Mouse (Mus musculus) layer of hippocampus, adult 6 months (tissue): ENCODE measurements around the gene Nol12. TPM values are rescaled to one million over a fixed set of nuclear protein-coding genes. Genes with fewer than 3 reads are reported as not detected.

Experiments
- long read RNA-seq, 2 experiments: library from polyadenylated mRNA; unstranded; transcript quantifications; one replicate each; pipeline ENCODE4 v2.0.0; 2019 to 2020
- microRNA-seq: library from miRNA; unstranded; fragments of <30 nt; microRNA quantifications from one replicate; pipeline ENCODE4 v1.2.0, GENCODE M21; 2020
- polyA plus RNA-seq: library from polyadenylated mRNA; unstranded; fragments of <200 nt; fragmentation: Nextera tagmentation; gene quantifications from 2 replicates; pipeline ENCODE4 v1.2.3, GENCODE M21; 2021

Nol12 gene
- polyA plus RNA-seq = 43.1 and 48.4 TPM in 2 replicates
- long read RNA-seq, experiment 1, transcript Nol12-203 (6 exons, 3,721 nt) = major isoform, 29 of 50 reads
- long read RNA-seq, experiment 1, partial matches to known transcripts = 1 of 50 reads
- long read RNA-seq, experiment 1, other reads (novel, unspliced or antisense) = 20 of 50 reads
- long read RNA-seq, experiment 2, transcript Nol12-203 (6 exons, 3,721 nt) = major isoform, 10 of 27 reads
- long read RNA-seq, experiment 2, partial matches to known transcripts = 1 of 27 reads
- long read RNA-seq, experiment 2, other reads (novel, unspliced or antisense) = 16 of 27 reads

DNA sequence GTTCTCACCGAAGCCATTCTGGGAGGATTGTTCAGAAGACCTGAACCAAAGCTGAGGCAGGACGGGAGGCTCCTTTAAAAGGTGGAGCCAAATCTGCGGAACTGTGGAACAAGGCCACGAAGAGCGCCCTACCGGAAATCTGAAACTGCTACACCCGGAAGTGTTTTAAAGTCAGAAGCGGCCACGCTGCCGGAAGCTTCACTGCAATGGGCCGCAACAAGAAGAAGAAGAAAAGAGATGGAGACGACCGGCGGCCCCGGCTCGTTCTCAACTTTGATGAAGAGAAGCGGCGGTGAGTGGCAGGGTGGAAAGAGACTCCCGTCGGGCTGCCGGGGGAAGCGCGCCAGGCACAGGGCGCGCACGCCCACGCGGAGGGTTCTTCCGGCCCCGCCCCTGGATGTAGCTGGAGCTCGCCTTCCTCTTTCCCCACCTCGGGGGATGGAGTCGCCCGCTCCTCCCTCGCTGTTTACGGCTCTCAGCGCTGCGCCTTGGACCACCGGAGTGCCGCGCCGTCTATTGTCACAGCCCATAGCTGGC lies at the start of gene Nol12:
Gene Nol12, plus strand, starts transcription at position 150 of the 537 bp plus-strand sequence.

DNA sequence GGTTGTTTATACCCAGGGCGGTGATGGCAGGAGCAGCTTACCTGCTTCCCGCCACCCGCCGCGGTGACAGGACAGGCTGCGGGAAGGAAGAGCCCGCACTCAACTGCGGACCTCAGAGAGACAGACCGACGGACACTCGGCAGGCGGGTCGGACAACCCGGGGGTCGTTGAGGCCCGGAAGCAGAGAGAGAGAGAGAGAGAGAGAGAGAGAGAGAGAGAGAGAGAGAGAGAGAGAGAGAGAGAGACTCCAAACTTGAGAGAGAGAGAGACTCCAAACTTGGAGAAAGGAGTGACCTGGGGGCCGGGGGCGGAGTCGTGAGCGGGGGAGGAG lies 35.4 kb upstream of the Nol12 start, which contains the start of gene Gm49510:
Gene Gm49510, plus strand, starts transcription at position 259 of the 331 bp plus-strand sequence.

DNA sequence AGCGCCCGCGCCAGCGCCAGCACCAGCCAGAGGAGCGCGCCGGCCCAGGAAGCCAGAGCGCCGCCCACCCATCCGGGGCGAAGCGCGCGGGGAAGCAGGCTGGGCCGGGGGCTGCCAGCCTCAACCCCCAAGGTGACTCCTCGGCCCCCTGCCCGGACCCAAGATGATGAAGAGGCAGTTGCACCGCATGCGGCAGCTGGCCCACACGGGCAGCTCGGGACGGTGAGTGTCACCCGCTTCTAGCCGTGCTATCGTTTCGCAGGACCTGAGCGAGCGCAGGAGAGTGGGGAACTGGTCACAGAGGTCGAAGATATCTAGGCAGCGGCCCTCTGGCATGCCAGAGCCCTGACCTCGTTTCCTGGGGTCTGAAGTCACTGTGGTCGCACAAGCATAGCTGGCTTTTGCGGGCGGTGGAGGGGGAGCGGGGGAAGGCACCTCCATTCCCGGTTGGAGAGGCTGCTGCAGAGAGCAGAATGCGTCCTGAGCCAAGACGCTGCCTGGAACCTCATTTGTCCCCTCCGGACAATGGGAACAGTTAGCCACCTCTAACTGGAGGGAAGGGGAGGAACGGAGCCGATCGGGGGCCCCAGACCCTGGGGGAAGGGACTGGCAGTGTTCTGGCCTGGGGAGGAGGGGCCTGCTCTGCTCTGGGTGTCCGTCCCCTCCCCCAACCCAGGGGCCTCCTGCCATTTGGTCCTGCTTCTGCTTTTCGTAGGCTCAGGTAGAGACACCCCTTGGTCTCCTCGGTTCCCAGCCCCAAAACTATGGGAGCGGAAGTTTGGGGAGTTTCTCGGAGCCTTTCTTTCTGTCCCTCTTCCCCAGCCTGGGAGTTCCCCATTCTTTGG lies 34.8 kb upstream of the Nol12 start, which contains the start of gene Sh3bp1:
Gene Sh3bp1, plus strand, starts transcription at position 29 of the 845 bp plus-strand sequence.

DNA sequence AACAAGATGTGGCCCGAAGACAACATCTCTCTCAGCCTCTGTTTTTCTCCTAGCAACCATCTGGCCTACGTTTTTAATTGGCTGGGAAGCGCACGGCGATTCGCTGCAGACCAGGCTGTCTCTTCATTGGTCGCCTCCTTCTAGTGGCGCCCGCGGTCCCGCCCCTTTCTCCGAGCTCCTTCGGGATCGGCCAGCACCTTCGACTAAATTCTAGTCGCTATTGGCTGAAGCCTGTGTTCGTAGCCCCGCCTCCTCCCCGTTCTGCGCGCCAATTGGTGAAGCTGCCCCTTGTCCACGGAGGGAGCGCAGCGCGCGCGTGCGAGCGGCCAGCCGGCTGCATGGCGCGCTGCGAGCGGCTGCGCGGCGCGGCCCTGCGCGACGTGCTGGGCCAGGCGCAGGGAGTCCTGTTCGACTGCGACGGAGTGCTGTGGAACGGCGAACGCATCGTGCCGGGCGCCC lies 21.1 kb upstream of the Nol12 start, which contains the start of gene Pdxp:
Gene Pdxp, plus strand, starts transcription at position 288 of the 459 bp plus-strand sequence.

DNA sequence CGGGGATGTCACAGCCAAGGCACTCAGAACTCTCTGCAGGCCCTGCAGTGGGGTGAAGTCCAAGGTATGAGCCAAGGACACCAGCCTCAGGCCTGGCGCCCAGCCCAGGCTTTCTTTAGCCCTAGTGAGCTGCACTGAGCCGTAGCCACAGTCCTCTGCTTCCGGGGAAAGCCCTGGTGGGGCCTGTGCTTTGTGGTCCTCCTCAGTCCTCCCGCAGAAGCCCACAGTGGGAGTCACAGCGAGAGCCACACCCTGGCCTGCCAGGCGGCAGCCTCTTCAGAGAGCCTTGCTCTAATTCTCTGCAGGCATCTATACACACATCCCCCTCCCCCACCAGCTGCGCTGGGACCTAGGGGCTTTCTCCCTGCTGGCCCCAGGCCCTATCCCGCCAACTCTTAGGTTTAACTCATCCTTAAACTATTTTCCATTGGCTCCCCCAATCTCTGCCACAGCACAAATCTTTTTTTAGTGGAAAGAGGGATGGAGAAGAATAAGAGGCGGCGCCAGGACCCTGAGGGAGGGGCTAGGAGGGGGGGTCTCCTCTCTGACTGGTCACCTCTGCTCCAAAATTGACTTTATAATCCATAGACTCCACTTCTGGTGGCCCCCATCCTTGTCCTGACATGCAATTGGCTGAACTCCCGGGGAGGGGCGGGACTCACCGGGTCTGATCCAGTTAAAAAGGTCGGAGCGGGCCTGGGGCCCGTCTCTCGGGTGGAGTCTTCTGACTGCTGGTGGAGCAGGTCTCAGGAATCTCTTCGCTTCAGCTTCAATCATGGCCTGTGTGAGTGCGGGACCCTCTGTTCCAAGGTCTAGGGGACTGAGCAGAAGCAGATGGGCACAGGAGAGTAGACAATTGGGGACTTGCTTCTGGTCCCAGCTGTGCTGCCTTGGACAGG lies 8.5 kb upstream of the Nol12 start, which contains the start of gene Lgals1:
Gene Lgals1, plus strand, starts transcription at position 705 of the 899 bp plus-strand sequence.

DNA sequence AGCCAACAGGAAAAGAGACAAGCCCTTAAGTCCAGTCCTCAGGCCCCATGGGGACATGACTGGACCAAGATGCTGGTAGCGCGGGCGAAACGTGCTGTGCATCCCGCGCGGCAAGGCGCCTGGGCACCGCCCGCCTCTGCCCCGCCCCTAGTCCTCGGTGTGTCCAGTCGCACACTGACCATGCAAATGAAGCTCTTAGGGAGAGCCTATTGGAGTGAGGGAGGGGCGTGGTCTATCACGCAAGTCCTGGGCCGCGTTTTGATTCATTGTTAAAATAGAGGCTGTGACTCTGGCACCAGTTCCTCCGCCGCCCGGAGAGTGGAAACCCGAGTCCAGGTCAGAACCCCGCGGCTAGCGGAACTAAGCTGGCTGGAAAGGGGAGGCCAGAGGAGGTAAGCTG lies 12.9 kb downstream of the Nol12 start, which contains the start of gene Triobp:
Gene Triobp, plus strand, starts transcription at position 68 of the 400 bp plus-strand sequence.

Small RNAs within 50 kb of the gene (microRNA-seq; reads per million reads assigned to microRNA genes)
- 1.3 reads per million for gene Mir6955

Other genes starting within 250 kb of the Nol12 start
- 11.8 and 14.8 TPM in 2 replicates for gene Elfn2, start 216.2 kb upstream of the Nol12 start, polyA plus RNA-seq
- gene Mfng, start 161.5 kb upstream of the Nol12 start, polyA plus RNA-seq = 2.3 and 2.4 TPM in 2 replicates
- 0.82 and 0.97 TPM in 2 replicates for gene Card10, start 131.9 kb upstream of the Nol12 start, polyA plus RNA-seq
- 21.1 and 33.4 TPM in 2 replicates for gene Cdc42ep1, start 92.3 kb upstream of the Nol12 start, polyA plus RNA-seq
- 0.28 and 0.63 TPM in 2 replicates for gene Lgals2, start 79.4 kb upstream of the Nol12 start, polyA plus RNA-seq
- gene Gga1, start 57.7 kb upstream of the Nol12 start, polyA plus RNA-seq = 6.6 and 7.5 TPM in 2 replicates
- gene Gm49510, start 35.3 kb upstream of the Nol12 start, polyA plus RNA-seq = 0.13 and 0.19 TPM in 2 replicates
- gene Sh3bp1, start 35.2 kb upstream of the Nol12 start, polyA plus RNA-seq = 2.8 and 4.3 TPM in 2 replicates
- 117 and 170 TPM in 2 replicates for gene Pdxp, start 21.0 kb upstream of the Nol12 start, polyA plus RNA-seq
- 98.4 and 125 TPM in 2 replicates for gene Lgals1, start 8.2 kb upstream of the Nol12 start, polyA plus RNA-seq
- gene Triobp, start 12.8 kb downstream of the Nol12 start, polyA plus RNA-seq = 4.4 and 5.7 TPM in 2 replicates
- 65.5 and 70.9 TPM in 2 replicates for gene H1f0, start 93.5 kb downstream of the Nol12 start, polyA plus RNA-seq
- 0.23 TPM in 2 replicates for gene Galr3, start 107.0 kb downstream of the Nol12 start, polyA plus RNA-seq
- 28.0 and 29.8 TPM in 2 replicates for gene Ankrd54, start 128.0 kb downstream of the Nol12 start, polyA plus RNA-seq
- 100 and 106 TPM in 2 replicates for gene Eif3l, start 140.2 kb downstream of the Nol12 start, polyA plus RNA-seq
- 3.3 and 3.8 TPM in 2 replicates for gene Micall1, start 174.0 kb downstream of the Nol12 start, polyA plus RNA-seq
- gene Polr2f, start 206.1 kb downstream of the Nol12 start, polyA plus RNA-seq = 156 and 172 TPM in 2 replicates
- 18.0 and 24.6 TPM in 2 replicates for gene 1700088E04Rik, start 206.3 kb downstream of the Nol12 start, polyA plus RNA-seq
- 8.4 and 10.3 TPM in 2 replicates for gene Sox10, start 230.3 kb downstream of the Nol12 start, polyA plus RNA-seq